ENCODE assay signal across 8 mouse cellular contexts in the genomic region with DNA sequence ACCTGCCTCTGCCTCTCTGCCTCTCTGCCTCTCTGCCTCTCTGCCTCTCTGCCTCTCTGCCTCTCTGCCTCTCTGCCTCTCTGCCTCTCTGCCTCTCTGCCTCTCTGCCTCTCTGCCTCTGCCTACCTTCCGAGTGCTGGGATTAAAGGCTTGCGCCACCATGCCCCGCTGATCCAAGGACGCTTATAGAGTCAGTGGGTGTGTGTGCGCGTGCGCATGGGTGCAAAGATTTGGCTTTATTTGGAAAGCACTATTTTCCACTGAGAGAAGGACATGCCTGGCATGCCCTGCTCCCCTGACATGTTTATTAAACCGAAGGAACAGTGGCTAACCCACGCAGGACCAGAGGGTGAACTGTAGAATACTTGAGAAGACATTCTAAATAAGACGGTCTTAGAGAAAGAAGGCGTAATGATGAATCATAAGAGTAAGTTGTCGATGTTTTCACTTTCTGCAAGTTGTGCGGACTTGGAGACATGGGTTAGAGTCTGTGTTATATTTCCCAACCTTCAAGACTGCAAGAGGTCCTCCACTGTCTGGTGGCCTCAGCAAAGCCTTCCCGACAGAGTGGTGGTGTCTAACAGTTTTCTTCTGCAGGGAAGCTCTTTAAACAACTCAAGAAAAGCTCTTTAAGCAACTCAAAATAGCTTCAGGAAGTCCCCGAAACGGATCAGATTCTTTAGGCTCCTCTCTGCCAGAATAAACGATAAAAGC. TPM values are rescaled to one million over a fixed set of nuclear protein-coding genes. Genes with fewer than 3 reads are reported as not detected.
DNase-seq lines count a peak whose midpoint lies in the region; ATAC-seq and TF ChIP-seq lines count a peak whose summit lies in the region.

No protein-coding gene starts in this region.

- no peak for DNase-seq in heart, postnatal 25 days (ENCODE audit: low spot score)
- no peak for DNase-seq in stomach, postnatal 0 days (ENCODE audit: low spot score)
- no peak for DNase-seq in right cerebral cortex, postnatal 36 days (ENCODE audit: low spot score in 2 of 2)
- DNase-seq in ovary, postnatal 10 days (ENCODE audit: low spot score): no peak

- TF ChIP-seq EP300 in stomach, postnatal 0 days (optimal IDR thresholded peaks at IDR 0.05): no peak

- no peaks in the 10 kb centered on the region for H3K36me3 ChIP-seq in heart, embryonic 11.5 days (ENCODE audit: control insufficient read depth, insufficient read depth, low read length)
- no peaks in the 10 kb centered on the region for H3K36me3 ChIP-seq in stomach, embryonic 14.5 days (ENCODE audit: control insufficient read depth, insufficient read depth, low read length)
- H3K36me3 ChIP-seq in stomach, postnatal 0 days (ENCODE audit: control insufficient read depth, insufficient read depth, low read length): no peaks in the 10 kb centered on the region
- peaks cover 17% of the 10 kb centered on the region for H3K36me3 ChIP-seq in limb, embryonic 12.5 days
- no peaks in the 10 kb centered on the region for H3K36me3 ChIP-seq in stomach, embryonic 16.5 days (ENCODE audit: control insufficient read depth, insufficient read depth, low read length)

- intact Hi-C loops in heart, postnatal 25 days (cut with DNase I): no loop called here

- H3K4me1 ChIP-seq in heart, embryonic 11.5 days (ENCODE audit: control insufficient read depth, insufficient read depth, low read length): peaks cover 6% of the 10 kb centered on the region
- H3K4me1 ChIP-seq in stomach, embryonic 14.5 days (ENCODE audit: control insufficient read depth, insufficient read depth, low read length): peaks cover 12% of the 10 kb centered on the region; the same call in 1 of the 2 replicates
- H3K4me1 ChIP-seq in stomach, postnatal 0 days (replicated peaks; ENCODE audit: control insufficient read depth, insufficient read depth): no peaks in the 10 kb centered on the region
- H3K4me1 ChIP-seq in limb, embryonic 12.5 days (replicated peaks): peaks cover 13% of the 10 kb centered on the region
- H3K4me1 ChIP-seq in stomach, embryonic 16.5 days (ENCODE audit: control insufficient read depth, insufficient read depth, low read length): peaks cover 14% of the 10 kb centered on the region

- H3K9me3 ChIP-seq in heart, embryonic 11.5 days (replicated peaks; ENCODE audit: control insufficient read depth, low read length): no peaks in the 10 kb centered on the region
- H3K9me3 ChIP-seq in stomach, embryonic 14.5 days (ENCODE audit: control insufficient read depth, low read depth, low read length): no peaks in the 10 kb centered on the region
- H3K9me3 ChIP-seq in stomach, postnatal 0 days (ENCODE audit: control insufficient read depth, low read length): no peaks in the 10 kb centered on the region
- no peaks in the 10 kb centered on the region for H3K9me3 ChIP-seq in limb, embryonic 12.5 days
- no peaks in the 10 kb centered on the region for H3K9me3 ChIP-seq in stomach, embryonic 16.5 days (replicated peaks; ENCODE audit: control insufficient read depth, low read length)

- H3K4me3 ChIP-seq in heart, embryonic 11.5 days (ENCODE audit: low read depth, low read length): no peak overlapping the region
- H3K4me3 ChIP-seq in stomach, embryonic 14.5 days (ENCODE audit: low read depth, low read length): no peak overlapping the region
- no peak overlapping the region for H3K4me3 ChIP-seq in stomach, postnatal 0 days (ENCODE audit: low read depth, low read length)
- H3K4me3 ChIP-seq in limb, embryonic 12.5 days (replicated peaks): peak overlapping the region; percentile 96
- no peak overlapping the region for H3K4me3 ChIP-seq in stomach, embryonic 16.5 days (replicated peaks; ENCODE audit: low read length)

- H3K27ac ChIP-seq in heart, embryonic 11.5 days (ENCODE audit: low read depth, low read length): no peak overlapping the region
- H3K27ac ChIP-seq in stomach, embryonic 14.5 days (ENCODE audit: low read length): no peak overlapping the region
- H3K27ac ChIP-seq in stomach, postnatal 0 days (replicated peaks): no peak overlapping the region
- H3K27ac ChIP-seq in limb, embryonic 12.5 days: no peak overlapping the region
- H3K27ac ChIP-seq in stomach, embryonic 16.5 days (ENCODE audit: low read length): no peak overlapping the region; the same call in 1 of the 2 replicates

- H3K4me2 ChIP-seq in heart, embryonic 11.5 days: peak overlapping the region; percentile 76; the same call in 1 of the 2 replicates
- peak overlapping the region; percentile 43; the same call in 1 of the 2 replicates for H3K4me2 ChIP-seq in stomach, embryonic 14.5 days (replicated peaks; ENCODE audit: low read depth, low read length)
- H3K4me2 ChIP-seq in stomach, postnatal 0 days (replicated peaks; ENCODE audit: low read depth): no peak overlapping the region
- peak overlapping the region; percentile 78 for H3K4me2 ChIP-seq in limb, embryonic 12.5 days
- peak overlapping the region; percentile 80; the same call in 1 of the 2 replicates for H3K4me2 ChIP-seq in stomach, embryonic 16.5 days (ENCODE audit: low read depth, low read length)

- WGBS in heart, embryonic 11.5 days (ENCODE audit: insufficient replicate concordance): 75% methylated on average over 17 of the region's 17 CpGs
- WGBS in stomach, embryonic 14.5 days: 78% methylated on average over 17 of the region's 17 CpGs
- 69% methylated on average over 17 of the region's 17 CpGs for WGBS in stomach, postnatal 0 days
- 87% methylated on average over 17 of the region's 17 CpGs for WGBS in limb, embryonic 12.5 days
- 79% methylated on average over 17 of the region's 17 CpGs for WGBS in stomach, embryonic 16.5 days

- H3K9ac ChIP-seq in heart, embryonic 11.5 days (ENCODE audit: low read depth, low read length): no peak overlapping the region
- H3K9ac ChIP-seq in stomach, embryonic 14.5 days (replicated peaks; ENCODE audit: low read depth, low read length): no peak overlapping the region
- no peak overlapping the region for H3K9ac ChIP-seq in stomach, postnatal 0 days (ENCODE audit: low read length)
- H3K9ac ChIP-seq in limb, embryonic 12.5 days (replicated peaks): no peak overlapping the region
- H3K9ac ChIP-seq in stomach, embryonic 16.5 days (ENCODE audit: low read length): peak overlapping the region; percentile 73; the same call in 1 of the 2 replicates

- ATAC-seq in heart, embryonic 11.5 days (replicated peaks; ENCODE audit: insufficient number of reproducible peaks, low FRiP score, low TSS enrichment): no peak
- ATAC-seq in stomach, embryonic 14.5 days (ENCODE audit: insufficient number of reproducible peaks, insufficient read depth, low FRiP score, low read depth): no peak
- no peak for ATAC-seq in stomach, postnatal 0 days (ENCODE audit: low FRiP score, low TSS enrichment)
- no peak for ATAC-seq in limb, embryonic 12.5 days (ENCODE audit: insufficient number of reproducible peaks, insufficient read depth, low FRiP score, low TSS enrichment, low read depth)
- ATAC-seq in stomach, embryonic 16.5 days (ENCODE audit: insufficient read depth, low FRiP score): no peak

- no peaks in the 10 kb centered on the region for H3K27me3 ChIP-seq in heart, embryonic 11.5 days (ENCODE audit: control insufficient read depth, insufficient read depth, low read length)
- no peaks in the 10 kb centered on the region for H3K27me3 ChIP-seq in stomach, embryonic 14.5 days (ENCODE audit: control insufficient read depth, insufficient read depth, low read length)
- no peaks in the 10 kb centered on the region for H3K27me3 ChIP-seq in stomach, postnatal 0 days (ENCODE audit: control insufficient read depth, insufficient read depth, low read length)
- H3K27me3 ChIP-seq in limb, embryonic 12.5 days: no peaks in the 10 kb centered on the region
- no peaks in the 10 kb centered on the region for H3K27me3 ChIP-seq in stomach, embryonic 16.5 days (ENCODE audit: control insufficient read depth, insufficient read depth, low read length)

- no peak for TF ChIP-seq CTCF in stomach, postnatal 0 days (IDR thresholded peaks at IDR 0.05; ENCODE audit: low read depth)

RNA-seq across cellular contexts. Expression of gene Nfrkb, which starts 1.0 kb away (rescaled TPM):
- 12.7 and 21.1 TPM in 2 replicates for polyA plus RNA-seq in heart, embryonic 11.5 days (2014; fragmentation: Nextera tagmentation; extraction: Ambion mirVana)
- 10 to 100 TPM in 1 of 2 experiments, 1 to 10 TPM in 1; 8.8 to 11.4 TPM for total RNA-seq in heart, postnatal 25 days (2021)
- polyA plus RNA-seq in stomach, embryonic 14.5 days (2014; fragmentation: Nextera tagmentation; extraction: Ambion mirVana): 34.5 and 38.2 TPM in 2 replicates
- 8.7 and 9.0 TPM in 2 replicates for polyA plus RNA-seq in stomach, postnatal 0 days (2015; fragmentation: Nextera tagmentation; extraction: Ambion mirVana)
- polyA plus RNA-seq in limb, embryonic 12.5 days (2016; fragmentation: Nextera tagmentation; extraction: Ambion mirVana): 25.8 and 27.6 TPM in 2 replicates
- 18.0 and 20.5 TPM in 2 replicates for polyA plus RNA-seq in stomach, embryonic 16.5 days (2015; fragmentation: Nextera tagmentation; extraction: Ambion mirVana)
